Mouse (Mus musculus): ENCODE data around the gene Atp1a2.
"Not testable (repeated sequence)": the region's sequence is repeated elsewhere in the genome, so short reads cannot be mapped to it uniquely, and the experiment has no call there.

Gene Atp1a2

DNA sequence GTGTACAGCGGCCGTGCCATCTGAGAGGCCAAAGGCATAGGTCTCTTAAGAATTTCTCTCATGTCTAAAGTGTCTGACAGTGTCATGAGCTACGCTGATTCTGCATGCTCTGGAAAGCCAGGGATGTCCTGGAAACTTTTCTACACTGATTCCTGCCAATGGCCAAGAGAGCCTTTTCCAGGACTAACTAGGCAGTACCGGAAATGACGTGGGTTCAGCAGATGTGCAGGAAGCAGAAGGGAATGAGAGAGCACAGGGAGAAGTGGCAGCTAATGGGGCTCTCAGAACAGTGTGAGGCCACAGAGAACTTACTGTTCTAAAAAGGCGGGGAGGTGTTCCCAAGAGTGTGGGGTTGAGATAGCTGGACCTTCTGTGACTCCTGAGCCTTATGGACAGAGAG lies 24.5 kb downstream of the Atp1a2 start:
- no peak for DNase-seq (ENCODE audit: low read depth, low spot score)

GRCm38 (mm10) chr1:172271765-172272164 lies 26.1 kb downstream of the Atp1a2 start:
- no peak for DNase-seq (ENCODE audit: low read depth, low spot score)

- DNase-seq (ENCODE audit: low read depth, low spot score): no peak
These were observed 26.7 kb downstream of the Atp1a2 start for GRCm38 (mm10) chr1:172271208-172271607.

DNA sequence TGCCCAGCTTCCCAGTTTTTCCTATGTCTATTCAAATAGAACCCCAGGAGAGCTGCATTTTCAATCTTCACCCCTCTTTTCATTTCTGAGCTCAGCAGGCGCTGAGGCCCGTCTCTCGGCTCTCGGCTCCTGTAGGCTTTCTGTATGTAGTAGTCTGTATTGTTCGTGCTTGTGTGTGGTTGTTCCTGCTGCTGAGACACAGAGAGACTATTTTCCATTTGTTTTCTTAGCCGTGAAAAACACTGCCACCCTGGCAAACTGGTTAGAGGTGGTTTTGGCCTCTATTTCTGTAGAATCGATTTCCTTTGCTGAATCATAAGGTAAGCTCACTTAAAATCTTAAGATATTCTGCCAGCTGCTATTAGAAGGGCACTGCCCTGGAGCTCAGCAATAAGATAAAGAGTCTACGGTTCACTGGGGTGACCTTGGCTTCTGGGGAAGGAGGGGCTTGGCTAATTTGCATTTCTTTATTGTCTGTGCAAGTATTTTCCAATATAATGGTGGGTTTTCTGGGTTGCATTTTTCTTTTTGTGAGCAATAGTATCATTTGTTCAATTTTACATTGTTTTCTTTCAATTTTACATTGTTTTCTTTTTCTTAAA lies 36.3 kb downstream of the Atp1a2 start, which contains the start of gene Igsf8:
Gene Igsf8, plus strand, starts transcription at position 165 of the 602 bp plus-strand sequence.
- DNase-seq (ENCODE audit: low read depth, low spot score): no peak

- DNase-seq (ENCODE audit: low read depth, low spot score): no peak
These were observed 39.5 kb downstream of the Atp1a2 start, which contains the start of gene Atp1a4 for GRCm38 (mm10) chr1:172258314-172258713. Gene Atp1a4, minus strand, starts transcription at chr1:172258414.

GRCm38 (mm10) chr1:172247679-172248078 lies 50.2 kb downstream of the Atp1a2 start:
- DNase-seq (ENCODE audit: low read depth, low spot score): no peak

DNA sequence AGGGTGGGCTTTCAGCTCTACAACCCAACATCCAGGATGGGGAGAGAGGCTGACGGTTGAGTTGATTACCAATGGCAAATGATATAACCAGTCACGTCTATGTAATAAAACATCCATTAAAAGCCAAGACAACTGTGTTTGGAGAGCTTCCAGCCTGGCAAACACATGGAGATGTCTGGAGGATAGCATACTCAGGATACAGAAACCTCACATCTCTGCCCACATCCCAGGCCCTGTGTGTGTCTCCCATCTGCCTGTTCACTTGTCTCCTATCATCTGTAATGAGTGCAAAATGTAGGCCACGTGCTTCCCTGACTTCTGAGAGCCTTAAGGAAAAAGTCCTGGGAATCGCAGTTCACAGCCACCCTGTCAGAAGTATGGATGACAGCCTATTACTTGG lies 50.6 kb downstream of the Atp1a2 start:
- no peak for DNase-seq (ENCODE audit: low read depth, low spot score)

GRCm38 (mm10) chr1:172244645-172245044 lies 53.2 kb downstream of the Atp1a2 start:
- DNase-seq (ENCODE audit: low read depth, low spot score): not testable (repeated sequence)

DNA sequence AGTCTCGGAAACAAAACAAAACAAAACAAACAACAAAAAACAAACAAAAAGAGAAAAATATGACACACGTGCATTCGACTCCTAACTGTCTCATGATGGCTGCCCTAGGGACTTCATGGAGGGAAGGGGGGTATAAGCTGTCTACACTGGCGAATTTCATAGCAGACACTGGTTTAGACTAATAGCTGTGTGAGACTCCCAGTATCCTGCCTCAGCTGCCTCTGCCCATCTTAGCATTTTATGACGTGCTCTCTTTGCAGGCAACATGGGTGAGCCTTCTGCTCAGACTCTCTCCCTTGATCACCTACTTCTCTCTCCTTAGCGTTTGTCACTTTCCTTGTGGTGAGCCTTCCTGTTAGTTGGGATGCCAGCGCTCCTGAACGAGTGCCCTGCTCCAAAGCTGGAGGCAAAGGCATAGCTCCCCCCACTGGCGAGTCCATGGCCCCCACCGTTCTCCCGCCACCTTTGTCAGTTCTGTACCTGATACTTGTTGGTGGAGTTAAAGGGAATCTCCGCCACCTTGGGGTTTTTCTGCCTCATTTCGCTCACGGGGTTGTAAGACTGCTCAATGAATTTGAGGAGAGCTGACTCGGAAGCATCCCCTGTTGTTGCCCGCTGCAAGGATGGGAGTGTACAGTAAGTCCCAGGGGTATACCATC lies 54.2 kb downstream of the Atp1a2 start:
- no peak for DNase-seq (ENCODE audit: low read depth, low spot score)

GRCm38 (mm10) chr1:172242401-172242800 lies 55.5 kb downstream of the Atp1a2 start:
- DNase-seq (ENCODE audit: low read depth, low spot score): peak; percentile 32

- no peak for DNase-seq (ENCODE audit: low read depth, low spot score)
These were observed 56.7 kb downstream of the Atp1a2 start for GRCm38 (mm10) chr1:172240945-172241708.

DNA sequence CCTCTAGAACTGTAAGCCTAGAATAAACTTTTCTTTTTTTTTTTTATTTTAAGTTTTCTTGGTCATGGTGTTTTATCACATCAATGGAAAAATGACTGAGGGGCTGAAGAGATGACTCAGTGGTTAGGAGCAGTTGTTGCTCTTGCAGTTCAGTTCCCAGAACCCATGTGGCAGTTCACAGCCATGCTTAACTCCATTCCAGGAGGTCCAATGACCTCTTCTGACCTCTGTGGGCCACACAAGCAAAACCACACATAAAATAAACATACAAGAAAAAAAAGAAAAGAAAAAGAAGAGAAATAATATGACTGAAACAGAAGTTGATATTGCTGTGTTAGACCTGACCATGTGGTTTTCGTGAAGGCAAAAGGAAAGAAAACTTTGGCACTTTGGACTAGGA lies 68.6 kb downstream of the Atp1a2 start:
- no peak for DNase-seq (ENCODE audit: low read depth, low spot score)

DNA sequence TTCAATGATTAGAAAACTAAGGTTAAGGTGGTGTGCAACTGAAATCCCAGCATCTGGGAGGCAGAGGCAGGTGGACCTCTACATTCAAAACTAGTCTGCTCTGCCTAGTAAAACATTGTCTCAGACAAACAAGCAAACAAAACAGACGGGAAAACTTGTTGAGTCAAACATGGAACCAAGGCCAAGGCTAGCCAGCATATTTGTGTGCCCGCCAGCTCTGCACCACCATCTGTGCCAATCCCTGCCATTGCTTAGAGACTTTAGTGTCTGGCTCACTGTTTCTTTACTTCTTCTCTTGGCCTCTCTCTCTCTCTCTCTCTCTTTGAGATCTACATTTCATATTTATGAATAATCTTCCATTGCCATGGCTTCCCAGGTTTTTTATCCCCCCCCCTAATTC lies 69.7 kb downstream of the Atp1a2 start:
- DNase-seq (ENCODE audit: low read depth, low spot score): no peak
